Mouse (Mus musculus) lung, embryonic 14.5 days (tissue): Measurements from ENCODE around the gene Rab20. TPM values are rescaled to one million over a fixed set of nuclear protein-coding genes. Genes with fewer than 3 reads are reported as not detected.

Source experiments
- ATAC-seq: fragments of 200-750 bp; cut with Nextera tagmentation; 2 replicates; pipeline ENCODE4 v1.8.0; 2017; ENCODE audit warnings: mild to moderate bottlenecking, moderate TSS enrichment, moderate library complexity; ENCODE audit not compliant: insufficient read depth
- DNase-seq: peaks from one replicate; pipeline ENCODE4 v3.0.0-alpha.2; 2015
- H3K27ac ChIP-seq: fragments of 300-500 bp; sonication (generic); 2 replicates; pipeline ENCODE4 v1.5.1; 2014; ENCODE audit warnings: low read depth, mild to moderate bottlenecking, moderate library complexity
- H3K27me3 ChIP-seq: fragments of 300-500 bp; sonication (generic); 2 replicates; pipeline ENCODE4 v1.6.1; 2014; ENCODE audit warnings: low read length, control low read depth; ENCODE audit not compliant: insufficient read depth
- H3K36me3 ChIP-seq: fragments of 300-500 bp; sonication (generic); 2 replicates; pipeline ENCODE4 v1.6.1; 2014; ENCODE audit warnings: control low read depth; ENCODE audit not compliant: insufficient read depth
- H3K4me1 ChIP-seq: fragments of 300-500 bp; sonication (generic); 2 replicates; pipeline ENCODE4 v1.6.1; 2014; ENCODE audit warnings: antibody characterized with exemption, control low read depth; ENCODE audit not compliant: insufficient read depth
- H3K4me2 ChIP-seq: fragments of 300-500 bp; sonication (generic); 2 replicates; pipeline ENCODE4 v1.6.1; 2014; ENCODE audit warnings: mild to moderate bottlenecking
- H3K4me3 ChIP-seq: fragments of 300-500 bp; sonication (generic); 2 replicates; pipeline ENCODE4 v1.5.1; 2014; ENCODE audit warnings: low read depth, low read length
- H3K9ac ChIP-seq: fragments of 300-500 bp; sonication (generic); 2 replicates; pipeline ENCODE4 v1.6.1; 2014
- H3K9me3 ChIP-seq: fragments of 300-500 bp; sonication (generic); 2 replicates; pipeline ENCODE4 v1.6.1; 2016; ENCODE audit warnings: low read depth, low read length, control low read depth
- CTCF ChIP-seq: IDR thresholded peaks from 2 replicates; pipeline ENCODE4 v1.5.1; 2016; ENCODE audit warnings: antibody characterized with exemption, low read depth
- WGBS: fragments of 180-500 bp; shearing (Covaris S2); extraction: QIAGEN DNeasy Blood & Tissue Kit; methylation state at CpG from one replicate; pipeline ENCODE4 v1.1.7; 2014; 5-methylcytosine and 5-hydroxymethylcytosine counted together
- polyA plus RNA-seq: library from polyadenylated mRNA; unstranded; fragments of >200 nt; fragmentation: Nextera tagmentation; extraction: Ambion mirVana; gene quantifications from 2 replicates; pipeline ENCODE4 v1.2.1, GENCODE M21; 2014

Rab20 gene
- polyA plus RNA-seq, 1 experiment from 2014 or later: 12.8 TPM

- Histone ChIP-seq H3K4me1 (no peaks in the 10 kb centered on the region), H3K4me3 (no peak overlapping the region), H3K27ac (no peak overlapping the region), H3K9me3 (no peaks in the 10 kb centered on the region), H3K36me3 (peaks cover 77% of the 10 kb centered on the region), H3K27me3 (no peaks in the 10 kb centered on the region), H3K9ac (no peak overlapping the region), H3K4me2 (no peak overlapping the region)
- TF ChIP-seq CTCF: no peak
- no peak for DNase-seq
- WGBS: 82% methylated on average over 9 of the region's 9 CpGs
- ATAC-seq: no peak
Observed at GRCm38 (mm10) chr8:11512711-11513110, 34.2 kb upstream of the Rab20 start.

GRCm38 (mm10) chr8:11510971-11511370 is 32.5 kb upstream of the Rab20 start:
- Histone ChIP-seq H3K9ac (no peak overlapping the region), H3K9me3 (no peaks in the 10 kb centered on the region), H3K36me3 (peaks cover 78% of the 10 kb centered on the region), H3K27me3 (no peaks in the 10 kb centered on the region), H3K4me2 (no peak overlapping the region), H3K4me1 (no peaks in the 10 kb centered on the region), H3K27ac (no peak overlapping the region), H3K4me3 (no peak overlapping the region)
- 80% methylated on average over 5 of the region's 5 CpGs for WGBS
- no peak for DNase-seq
- TF ChIP-seq CTCF: no peak
- no peak for ATAC-seq

GRCm38 (mm10) chr8:11508880-11509279 is 30.4 kb upstream of the Rab20 start:
- no peak for ATAC-seq
- Histone ChIP-seq H3K27ac (no peak overlapping the region), H3K9ac (no peak overlapping the region), H3K4me3 (no peak overlapping the region), H3K36me3 (peaks cover 80% of the 10 kb centered on the region), H3K4me2 (no peak overlapping the region), H3K4me1 (no peaks in the 10 kb centered on the region), H3K27me3 (no peaks in the 10 kb centered on the region), H3K9me3 (no peaks in the 10 kb centered on the region)
- TF ChIP-seq CTCF: no peak
- WGBS: 74% methylated on average over 10 of the region's 10 CpGs
- DNase-seq: no peak

- H3K4me2 ChIP-seq: no peak overlapping the region
- no peaks in the 10 kb centered on the region for H3K4me1 ChIP-seq
- ATAC-seq (no peak), DNase-seq (peak; percentile 69)
- no peaks in the 10 kb centered on the region for H3K9me3 ChIP-seq
- peaks cover 80% of the 10 kb centered on the region for H3K36me3 ChIP-seq
- no peaks in the 10 kb centered on the region for H3K27me3 ChIP-seq
- peak; percentile 72 for TF ChIP-seq CTCF
- H3K27ac ChIP-seq: no peak overlapping the region
- 65% methylated on average over 6 of the region's 6 CpGs for WGBS
- H3K9ac ChIP-seq: no peak overlapping the region
- H3K4me3 ChIP-seq: no peak overlapping the region
Observed at GRCm38 (mm10) chr8:11506802-11507201, 28.3 kb upstream of the Rab20 start.

- peaks cover 74% of the 10 kb centered on the region for H3K36me3 ChIP-seq
- H3K9ac ChIP-seq: no peak overlapping the region
- H3K27ac ChIP-seq: no peak overlapping the region
- H3K4me2 ChIP-seq: no peak overlapping the region
- TF ChIP-seq CTCF: no peak
- H3K4me3 ChIP-seq: no peak overlapping the region
- no peaks in the 10 kb centered on the region for H3K9me3 ChIP-seq
- DNase-seq: no peak
- WGBS: 82% methylated on average over 14 of the region's 14 CpGs
- no peak for ATAC-seq
- H3K4me1 ChIP-seq: no peaks in the 10 kb centered on the region
- H3K27me3 ChIP-seq: no peaks in the 10 kb centered on the region
Observed at GRCm38 (mm10) chr8:11506074-11506473, 27.6 kb upstream of the Rab20 start.

GRCm38 (mm10) chr8:11503476-11504232 is 25.1 kb upstream of the Rab20 start:
- Histone ChIP-seq H3K9me3 (no peaks in the 10 kb centered on the region), H3K27me3 (no peaks in the 10 kb centered on the region), H3K27ac (no peak overlapping the region), H3K9ac (no peak overlapping the region), H3K4me1 (peaks cover 2% of the 10 kb centered on the region; the same call in 1 of the 2 replicates), H3K4me2 (no peak overlapping the region), H3K4me3 (no peak overlapping the region), H3K36me3 (peaks cover 53% of the 10 kb centered on the region)
- no peak for TF ChIP-seq CTCF
- no peak for ATAC-seq
- 86% methylated on average over 13 of the region's 13 CpGs for WGBS
- no peak for DNase-seq

GRCm38 (mm10) chr8:11498786-11499485 is 20.4 kb upstream of the Rab20 start:
- Histone ChIP-seq H3K9ac (no peak overlapping the region), H3K36me3 (peaks cover 22% of the 10 kb centered on the region), H3K27me3 (no peaks in the 10 kb centered on the region), H3K4me1 (peaks cover 10% of the 10 kb centered on the region; the same call in 1 of the 2 replicates), H3K9me3 (no peaks in the 10 kb centered on the region), H3K4me3 (peak overlapping the region; percentile 92; the same call in 1 of the 2 replicates), H3K27ac (no peak overlapping the region), H3K4me2 (peak overlapping the region; percentile 80)
- ATAC-seq: no peak
- peak; percentile 21 for DNase-seq
- WGBS: 64% methylated on average over 4 of the region's 4 CpGs
- TF ChIP-seq CTCF: no peak
